Mouse (Mus musculus) liver, embryonic 16.5 days (tissue): Measurements from ENCODE around the gene Fmnl3. TPM values are rescaled to one million over a fixed set of nuclear protein-coding genes. Genes with fewer than 3 reads are reported as not detected.

Experiments
- ATAC-seq: fragments of 200-750 bp; cut with Nextera tagmentation; 2 replicates; pipeline ENCODE4 v1.8.0; 2017; ENCODE audit warnings: low read depth, mild to moderate bottlenecking, moderate number of reproducible peaks, moderate library complexity
- H3K27ac ChIP-seq: fragments of 300-500 bp; sonication (generic); 2 replicates; pipeline ENCODE4 v1.5.1; 2014; ENCODE audit warnings: mild to moderate bottlenecking, low read length
- H3K27me3 ChIP-seq: fragments of 300-500 bp; sonication (generic); 2 replicates; pipeline ENCODE4 v1.6.1; 2014; ENCODE audit warnings: low read depth, low read length, mixed read lengths; ENCODE audit not compliant: control insufficient read depth, insufficient read depth
- H3K36me3 ChIP-seq: fragments of 300-500 bp; sonication (generic); 2 replicates; pipeline ENCODE4 v1.6.1; 2014; ENCODE audit warnings: mild to moderate bottlenecking; ENCODE audit not compliant: control insufficient read depth, insufficient read depth
- H3K4me1 ChIP-seq: fragments of 300-500 bp; sonication (generic); 2 replicates; pipeline ENCODE4 v1.6.1; 2014; ENCODE audit warnings: low read depth, low read length, mixed read lengths; ENCODE audit not compliant: control insufficient read depth
- H3K4me2 ChIP-seq: fragments of 300-500 bp; sonication (generic); 2 replicates; pipeline ENCODE4 v1.6.1; 2014; ENCODE audit warnings: low read depth, low read length, mixed read lengths
- H3K4me3 ChIP-seq: fragments of 300-500 bp; sonication (generic); 2 replicates; pipeline ENCODE4 v1.5.1; 2014; ENCODE audit warnings: low read depth, mild to moderate bottlenecking, low read length
- H3K9ac ChIP-seq: fragments of 300-500 bp; sonication (generic); 2 replicates; pipeline ENCODE4 v1.6.1; 2014; ENCODE audit warnings: low read depth, low read length
- H3K9me3 ChIP-seq: fragments of 300-500 bp; sonication (generic); replicated peaks from 2 replicates; pipeline ENCODE4 v1.6.1; 2016; ENCODE audit warnings: low read length; ENCODE audit not compliant: control insufficient read depth
- WGBS: fragments of 180-500 bp; shearing (Covaris S2); extraction: QIAGEN DNeasy Blood & Tissue Kit; methylation state at CpG from one replicate; pipeline ENCODE4 v1.1.7; 2014; ENCODE audit not compliant: insufficient replicate concordance; 5-methylcytosine and 5-hydroxymethylcytosine counted together
- polyA plus RNA-seq: library from polyadenylated mRNA; unstranded; fragments of >200 nt; fragmentation: Nextera tagmentation; extraction: Ambion mirVana; gene quantifications from 2 replicates; pipeline ENCODE4 v1.2.1, GENCODE M21; 2015

Gene Fmnl3
- polyA plus RNA-seq, 1 experiment from 2014 or later, result 2.9 TPM

DNA sequence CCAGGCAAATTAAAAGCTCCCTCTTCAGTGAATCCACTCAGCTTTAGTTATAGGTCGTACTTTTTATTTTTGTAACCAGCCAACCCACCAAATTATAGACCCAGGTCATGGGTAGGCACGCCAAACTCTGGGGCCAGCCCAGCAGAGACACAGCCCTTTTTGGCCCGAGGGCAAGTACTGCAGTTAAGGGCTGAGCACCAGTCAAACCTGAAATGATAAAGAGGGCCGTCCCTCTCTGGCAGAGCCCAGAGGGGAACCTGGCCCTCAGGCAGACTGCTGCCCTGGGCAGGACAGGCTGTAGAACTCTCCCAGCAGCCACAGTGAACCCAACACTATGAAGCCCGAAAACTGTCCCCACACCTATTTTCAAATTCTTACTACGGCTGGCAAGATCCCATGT, 13.8 kb downstream of the Fmnl3 start:
- H3K4me2 ChIP-seq, result no peak overlapping the region
- no peak for ATAC-seq
- no peak overlapping the region for H3K9ac ChIP-seq
- H3K27ac ChIP-seq, result no peak overlapping the region
- no peaks in the 10 kb centered on the region for H3K9me3 ChIP-seq
- H3K4me3 ChIP-seq, result no peak overlapping the region
- no peaks in the 10 kb centered on the region for H3K4me1 ChIP-seq
- WGBS, result 48% methylated on average over 6 of the region's 6 CpGs
- no peaks in the 10 kb centered on the region for H3K36me3 ChIP-seq
- no peaks in the 10 kb centered on the region for H3K27me3 ChIP-seq

GRCm38 (mm10) chr15:99355660-99356059, 14.6 kb downstream of the Fmnl3 start:
- ATAC-seq, result no peak
- H3K9ac ChIP-seq, result no peak overlapping the region
- 35% methylated on average over 6 of the region's 6 CpGs for WGBS

DNA sequence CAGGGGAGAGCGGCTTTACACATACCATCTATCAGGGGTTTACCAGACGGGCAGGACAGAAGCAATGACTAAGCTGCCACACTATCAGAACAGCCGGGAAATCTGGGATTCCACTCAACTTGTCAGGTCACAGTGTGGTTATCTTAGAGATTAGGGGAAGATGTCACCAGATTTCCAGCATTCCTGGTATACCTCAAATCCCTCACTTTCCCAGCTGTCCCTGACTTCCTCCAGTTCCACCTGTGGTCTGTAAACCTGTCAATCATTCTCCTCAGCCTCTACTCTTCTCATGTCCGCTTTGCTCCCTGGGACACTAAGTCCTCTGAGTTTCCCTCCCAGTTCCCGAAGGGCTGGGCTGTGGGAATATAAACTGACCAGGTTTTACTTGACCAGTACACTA, 18.0 kb downstream of the Fmnl3 start:
- Histone ChIP-seq H3K4me2 (no peak overlapping the region), H3K9ac (no peak overlapping the region), H3K36me3 (no peaks in the 10 kb centered on the region), H3K4me3 (no peak overlapping the region), H3K27me3 (no peaks in the 10 kb centered on the region), H3K27ac (no peak overlapping the region), H3K9me3 (no peaks in the 10 kb centered on the region), H3K4me1 (peaks cover 4% of the 10 kb centered on the region; the same call in 1 of the 2 replicates)
- whole genome bisulfite sequencing, result 41% methylated on average over 5 of the region's 5 CpGs
- ATAC-seq, result no peak

More at GRCm38 (mm10) chr15:99355660-99356059, 14.6 kb downstream of the Fmnl3 start:
- Histone ChIP-seq H3K36me3 (no peaks in the 10 kb centered on the region), H3K4me1 (no peaks in the 10 kb centered on the region), H3K27me3 (no peaks in the 10 kb centered on the region), H3K9me3 (no peaks in the 10 kb centered on the region), H3K27ac (no peak overlapping the region), H3K4me2 (no peak overlapping the region), H3K4me3 (no peak overlapping the region)

GRCm38 (mm10) chr15:99351610-99352009, 18.7 kb downstream of the Fmnl3 start:
- Histone ChIP-seq H3K9me3 (no peaks in the 10 kb centered on the region), H3K27me3 (no peaks in the 10 kb centered on the region), H3K4me1 (peaks cover 4% of the 10 kb centered on the region; the same call in 1 of the 2 replicates), H3K4me2 (no peak overlapping the region), H3K27ac (no peak overlapping the region), H3K36me3 (no peaks in the 10 kb centered on the region), H3K9ac (no peak overlapping the region), H3K4me3 (no peak overlapping the region)
- ATAC-seq, result no peak
- WGBS, result 52% methylated on average over 6 of the region's 6 CpGs

DNA sequence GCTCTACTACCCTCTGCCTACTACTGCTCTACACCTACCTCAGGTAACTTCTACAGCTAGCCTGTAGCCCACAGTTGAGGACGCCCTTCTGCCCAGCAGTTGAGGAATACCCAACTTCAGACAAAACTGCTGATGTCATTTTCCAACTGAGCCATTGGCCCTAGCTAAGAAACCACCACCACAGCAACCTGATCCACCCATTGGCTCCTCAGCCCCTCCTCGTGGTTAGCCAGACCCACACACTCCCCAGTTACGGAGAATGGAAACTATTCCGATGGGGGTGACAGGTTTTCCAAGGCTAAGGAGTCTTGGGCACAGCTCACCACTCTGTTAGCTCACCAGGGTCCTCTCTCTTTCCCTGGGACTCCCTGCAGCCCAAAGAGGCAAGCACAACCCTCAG, 25.3 kb downstream of the Fmnl3 start:
- Histone ChIP-seq H3K36me3 (no peaks in the 10 kb centered on the region), H3K9ac (no peak overlapping the region), H3K4me1 (peaks cover 36% of the 10 kb centered on the region), H3K27me3 (no peaks in the 10 kb centered on the region), H3K4me2 (no peak overlapping the region), H3K27ac (no peak overlapping the region), H3K9me3 (no peaks in the 10 kb centered on the region), H3K4me3 (no peak overlapping the region)
- no peak for ATAC-seq
- 48% methylated on average over 4 of the region's 4 CpGs for WGBS

- H3K9me3 ChIP-seq, result no peaks in the 10 kb centered on the region
- peaks cover 39% of the 10 kb centered on the region for H3K4me1 ChIP-seq
- no peak overlapping the region for H3K27ac ChIP-seq
- no peak overlapping the region for H3K4me2 ChIP-seq
- no peaks in the 10 kb centered on the region for H3K36me3 ChIP-seq
- H3K9ac ChIP-seq, result no peak overlapping the region
- no peaks in the 10 kb centered on the region for H3K27me3 ChIP-seq
- no peak for ATAC-seq
- no peak overlapping the region for H3K4me3 ChIP-seq
- WGBS, result 56% methylated on average over 8 of the region's 8 CpGs
These were observed 26.0 kb downstream of the Fmnl3 start for GRCm38 (mm10) chr15:99344148-99344870.

DNA sequence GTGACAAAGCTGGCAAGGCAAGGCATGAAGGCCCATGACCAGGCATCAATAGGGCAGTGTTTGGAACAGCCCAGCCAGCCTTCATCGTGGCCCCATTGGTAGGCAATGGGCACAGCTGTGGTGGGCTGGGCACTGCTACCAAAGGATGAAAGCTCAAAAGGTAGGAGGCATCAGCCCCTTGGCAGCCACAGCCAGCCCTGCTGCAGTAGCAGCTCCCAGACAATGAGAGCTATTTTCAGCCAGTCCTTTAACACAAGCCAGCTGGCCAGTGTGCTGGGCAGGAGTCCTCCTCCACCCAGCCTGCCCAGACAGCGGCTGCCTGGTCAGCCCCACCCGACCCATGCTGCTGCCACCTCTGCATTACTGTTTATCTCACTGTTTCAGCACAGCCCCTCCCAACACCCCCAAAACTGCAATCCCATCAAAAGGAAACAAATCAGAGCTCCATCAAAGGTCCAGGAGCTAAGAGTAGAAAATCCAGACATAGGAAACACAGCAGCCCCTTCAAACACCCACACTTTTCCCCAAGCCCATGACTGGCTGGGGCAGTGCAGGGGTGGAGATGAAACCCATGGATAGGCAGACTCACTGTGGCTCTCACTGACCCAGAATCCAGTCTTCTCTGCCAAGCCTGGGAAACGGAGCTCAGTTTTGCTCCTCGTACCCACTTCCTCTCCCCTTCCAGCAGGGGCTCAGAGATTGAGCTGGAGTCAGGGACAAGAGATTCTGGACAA, 26.7 kb downstream of the Fmnl3 start:
- 34% methylated on average over 5 of the region's 5 CpGs for WGBS
- Histone ChIP-seq H3K36me3 (no peaks in the 10 kb centered on the region), H3K4me1 (peaks cover 40% of the 10 kb centered on the region), H3K4me2 (no peak overlapping the region), H3K9ac (no peak overlapping the region), H3K9me3 (no peaks in the 10 kb centered on the region), H3K27me3 (no peaks in the 10 kb centered on the region), H3K4me3 (no peak overlapping the region), H3K27ac (no peak overlapping the region)
- ATAC-seq, result no peak

GRCm38 (mm10) chr15:99342194-99342981, 27.9 kb downstream of the Fmnl3 start:
- no peak for ATAC-seq
- Histone ChIP-seq H3K4me1 (peaks cover 40% of the 10 kb centered on the region), H3K4me2 (no peak overlapping the region), H3K27me3 (no peaks in the 10 kb centered on the region), H3K4me3 (no peak overlapping the region), H3K9ac (no peak overlapping the region), H3K36me3 (no peaks in the 10 kb centered on the region), H3K27ac (no peak overlapping the region), H3K9me3 (no peaks in the 10 kb centered on the region)
- WGBS, result 17% methylated on average over 9 of the region's 9 CpGs
